ENCODE assay signal across 8 mouse cellular contexts in the genomic region with DNA sequence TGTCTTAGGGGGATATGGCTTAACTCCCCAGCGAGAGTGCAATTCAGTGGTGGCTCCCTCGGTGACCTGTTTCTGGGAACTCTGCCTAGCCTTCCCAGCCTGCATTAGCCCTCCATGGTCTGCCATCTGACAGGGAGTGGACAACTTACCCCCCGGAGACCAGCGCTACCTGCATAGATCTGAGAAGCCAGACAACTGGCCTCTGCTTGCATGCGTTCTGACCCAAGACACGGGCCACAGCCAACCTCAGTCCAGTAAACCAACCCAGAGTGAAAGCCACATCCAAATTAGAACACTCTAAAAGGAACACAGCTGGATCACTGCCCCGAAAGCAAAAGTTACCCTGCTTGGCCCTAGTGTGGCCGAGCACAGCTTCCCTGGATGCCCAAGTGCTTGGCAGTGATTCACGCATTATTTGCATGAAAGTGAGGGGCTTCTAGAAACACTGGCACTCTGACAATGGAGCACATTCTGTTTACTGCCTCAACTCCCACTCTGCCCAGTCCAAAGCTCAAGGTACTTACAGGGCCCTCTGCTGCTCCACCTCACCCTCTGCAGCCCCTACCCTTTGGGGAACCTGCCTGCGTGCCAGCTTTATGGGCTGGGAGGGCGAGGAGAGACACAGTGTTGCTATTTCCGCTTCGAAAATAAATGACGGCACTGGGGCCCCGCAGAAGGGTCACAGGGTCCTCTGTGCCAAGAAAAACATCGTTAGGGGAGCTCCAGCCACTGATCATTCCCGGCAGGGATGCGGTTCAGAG.
DNase-seq lines count a peak whose midpoint lies in the region; ATAC-seq and TF ChIP-seq lines count a peak whose summit lies in the region.

No protein-coding gene starts in this region.

- H3K36me3 ChIP-seq in hindbrain, embryonic 16.5 days (ENCODE audit: control insufficient read depth, insufficient read depth, low read length): no peaks in the 10 kb centered on the region

- ATAC-seq in hindbrain, embryonic 16.5 days: peak; percentile 66
- no peak for ATAC-seq in granulocyte monocyte progenitor cell, adult 5-6 weeks (replicated peaks; ENCODE audit: poor library complexity, severe bottlenecking)
- no peak for ATAC-seq in megakaryocyte progenitor cell, adult 5-6 weeks (replicated peaks; ENCODE audit: poor library complexity)

- 0 out of 2 replicates have a peak, but pooled peaks have one; percentile 5 for TF ChIP-seq CTCF in layer of hippocampus, adult 2 months (conservative IDR thresholded peaks at IDR 0.05)
- TF ChIP-seq CTCF in gastrocnemius, adult 2 months (IDR thresholded peaks at IDR 0.05): no peak; the same call in 1 of the 2 replicates

- WGBS in hindbrain, embryonic 16.5 days: 48% methylated on average over 18 of the region's 18 CpGs

- 0 out of 2 replicates have a peak overlapping the region, but pooled peaks have one; percentile 7 for H3K4me2 ChIP-seq in hindbrain, embryonic 16.5 days (ENCODE audit: low read length)

- no peak overlapping the region for H3K4me3 ChIP-seq in layer of hippocampus, adult 2 months
- peak overlapping the region; percentile 76 for H3K4me3 ChIP-seq in gastrocnemius, adult 2 months
- no peak overlapping the region for H3K4me3 ChIP-seq in hindbrain, embryonic 16.5 days (ENCODE audit: low read length)

- no peak for DNase-seq in layer of hippocampus, adult 2 months (ENCODE audit: low spot score in 2 of 2)
- DNase-seq in layer of hippocampus, adult 18-20 months (ENCODE audit: low spot score in 2 of 2): no peak
- peak; percentile 88 for DNase-seq in gastrocnemius, adult 2 months
- DNase-seq in lung, postnatal 36 days: peak; percentile 40
- DNase-seq in left cerebral cortex, adult 11 months (ENCODE audit: low spot score): no peak

- intact Hi-C loops in gastrocnemius, adult 2 months (cut with DNase I): loop anchor here (2.0 kb wide), 1 partner anchor 36 kb away; no protein-coding TSS in a partner anchor

- H3K27ac ChIP-seq in layer of hippocampus, adult 2 months: 0 out of 2 replicates have a peak overlapping the region, but pooled peaks have one; percentile 23
- H3K27ac ChIP-seq in gastrocnemius, adult 2 months: peak overlapping the region; percentile 95
- peak overlapping the region; percentile 37 for H3K27ac ChIP-seq in hindbrain, embryonic 16.5 days (ENCODE audit: low read depth, low read length)

- no peaks in the 10 kb centered on the region for H3K27me3 ChIP-seq in hindbrain, embryonic 16.5 days (replicated peaks; ENCODE audit: control insufficient read depth, insufficient read depth, low read length)

- H3K9ac ChIP-seq in hindbrain, embryonic 16.5 days (ENCODE audit: low read depth, low read length): no peak overlapping the region

- peaks cover 25% of the 10 kb centered on the region for H3K4me1 ChIP-seq in hindbrain, embryonic 16.5 days (ENCODE audit: control insufficient read depth, insufficient read depth, low read depth, low read length)

- peaks cover 3% of the 10 kb centered on the region for H3K9me3 ChIP-seq in hindbrain, embryonic 16.5 days (ENCODE audit: control insufficient read depth, low read length)

Comparison
In these comparisons a context has a peak if more than half of its experiments do, and no peak if none do; other contexts are left out.
1. DNase-seq: peak in gastrocnemius, adult 2 months (single experiment) and lung, postnatal 36 days (single experiment); none in layer of hippocampus, adult 2 months (0 of 2), layer of hippocampus, adult 18-20 months (0 of 2) and left cerebral cortex, adult 11 months (single experiment).
2. H3K27ac ChIP-seq: peak in every context shown above with its lines; median percentile 95 in gastrocnemius, adult 2 months; 37 in hindbrain, embryonic 16.5 days; 23 in layer of hippocampus, adult 2 months.